8 mouse cellular contexts compared by ENCODE assay signal in the genomic region with DNA sequence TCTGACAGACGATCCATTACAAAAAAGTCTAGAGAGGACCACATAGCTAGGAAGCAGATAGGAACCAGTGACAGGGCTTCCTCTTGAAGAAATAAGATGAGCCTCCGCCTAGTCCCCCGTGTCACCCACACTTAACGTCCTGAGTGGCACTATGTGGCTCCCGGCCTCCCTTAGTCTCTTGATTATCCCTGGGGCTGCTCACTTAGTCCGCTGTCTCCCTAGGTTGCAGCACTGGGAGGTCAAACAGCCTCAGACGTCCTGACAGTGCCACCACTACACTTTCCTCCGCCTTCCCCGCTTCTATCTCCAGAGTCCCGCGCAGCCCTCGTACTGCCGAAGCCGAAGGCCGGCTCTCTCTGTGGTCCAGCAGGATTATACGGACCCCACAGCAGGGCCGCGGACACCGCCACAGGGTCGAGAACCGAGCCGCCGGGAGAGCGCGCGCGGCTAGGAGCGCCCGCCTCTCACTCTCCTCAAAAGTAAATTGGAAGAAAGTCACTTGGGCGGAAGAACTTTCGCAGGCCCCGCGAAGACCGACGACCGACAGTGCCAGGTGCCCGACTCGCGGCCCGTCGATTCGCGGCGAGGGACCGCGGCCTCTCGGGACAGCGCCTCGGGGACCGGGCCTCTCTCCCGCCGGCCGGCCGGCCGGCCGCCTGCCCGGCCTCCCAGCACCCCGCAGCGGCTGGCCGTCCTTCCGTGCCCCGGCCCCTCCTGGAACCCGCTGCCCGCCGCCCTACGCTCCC. TPM values are rescaled to one million over a fixed set of nuclear protein-coding genes. Genes with fewer than 3 reads are reported as not detected.
A peak's percentile ranks its signal among the peaks of the same experiment; 100 is the strongest.
DNase-seq lines count a peak whose midpoint lies in the region; ATAC-seq and TF ChIP-seq lines count a peak whose summit lies in the region.

No protein-coding gene starts in this region.

- peaks cover 33% of the 10 kb centered on the region for H3K4me1 ChIP-seq in kidney, embryonic 15.5 days
- peaks cover 4 to 16% of the 10 kb centered on the region in 2 experiments; a peak in 3 of 4 replicates for H3K4me1 ChIP-seq in MEL (ENCODE audit: control insufficient read depth in 1 of 2, insufficient read depth in 2 of 2, low read length in 2 of 2)
- H3K4me1 ChIP-seq in limb, embryonic 11.5 days (ENCODE audit: control insufficient read depth, insufficient read depth, low read length), result peaks cover 7% of the 10 kb centered on the region; the same call in 1 of the 2 replicates

- TF ChIP-seq POLR2A in MEL (IDR thresholded peaks at IDR 0.05; ENCODE audit: control insufficient read depth in 1 of 2, insufficient read depth in 1 of 2, low read depth in 1 of 2, low read length in 2 of 2, poor library complexity in 1 of 2), result no peak

- no peak for DNase-seq in kidney, postnatal 10 days
- DNase-seq in MEL (ENCODE audit: low read depth, low spot score), result peak; percentile 46
- DNase-seq in limb, embryonic 11.5 days (ENCODE audit: low spot score), result peak; percentile 34
- no peak for DNase-seq in cerebellum, postnatal 25 days
- no peak for DNase-seq in right cerebral cortex, postnatal 36 days (ENCODE audit: low spot score in 2 of 2)

- peak overlapping the region; percentile 88 for H3K4me2 ChIP-seq in kidney, embryonic 15.5 days
- peak overlapping the region; percentile 87 for H3K4me2 ChIP-seq in limb, embryonic 11.5 days (ENCODE audit: low read depth, severe bottlenecking)

- peak overlapping the region; percentile 82 for H3K27ac ChIP-seq in kidney, embryonic 15.5 days
- H3K27ac ChIP-seq in MEL (ENCODE audit: control insufficient read depth, low read depth, low read length), result no peak overlapping the region
- no peak overlapping the region for H3K27ac ChIP-seq in limb, embryonic 11.5 days (replicated peaks; ENCODE audit: low read depth, low read length)

- H3K27me3 ChIP-seq in kidney, embryonic 15.5 days, result peaks cover 3% of the 10 kb centered on the region; the same call in 1 of the 2 replicates
- peaks cover 2 to 6% of the 10 kb centered on the region in 2 experiments for H3K27me3 ChIP-seq in MEL (ENCODE audit: control insufficient read depth in 1 of 2, insufficient read depth in 2 of 2, low read length in 2 of 2)
- H3K27me3 ChIP-seq in limb, embryonic 11.5 days (ENCODE audit: control insufficient read depth, insufficient read depth, low read length), result no peaks in the 10 kb centered on the region

- peaks cover 21% of the 10 kb centered on the region for H3K36me3 ChIP-seq in kidney, embryonic 15.5 days
- peaks cover 0 to 13% of the 10 kb centered on the region in 2 experiments; a peak in 3 of 4 replicates for H3K36me3 ChIP-seq in MEL (ENCODE audit: control insufficient read depth in 1 of 2, insufficient read depth in 2 of 2, low read length in 2 of 2)
- no peaks in the 10 kb centered on the region for H3K36me3 ChIP-seq in limb, embryonic 11.5 days (ENCODE audit: control insufficient read depth, insufficient read depth, low read length)

- no peak for TF ChIP-seq CTCF in MEL (IDR thresholded peaks at IDR 0.05 in 2 of 3, conservative IDR thresholded peaks at IDR 0.05 in 1 of 3; ENCODE audit: control insufficient read depth in 1 of 3, insufficient read depth in 1 of 3, low read depth in 2 of 3, low read length in 3 of 3, poor library complexity in 1 of 3, severe bottlenecking in 1 of 3)

- peak; percentile 52 for ATAC-seq in kidney, embryonic 15.5 days (replicated peaks; ENCODE audit: low FRiP score)
- peak; percentile 49 for ATAC-seq in erythroblast, adult 5-6 weeks (replicated peaks; ENCODE audit: low FRiP score, poor library complexity, severe bottlenecking)
- no peak for ATAC-seq in limb, embryonic 11.5 days (ENCODE audit: insufficient number of reproducible peaks, low FRiP score, low TSS enrichment, low read depth)
- ATAC-seq in monocyte, adult 5-6 weeks (replicated peaks; ENCODE audit: insufficient number of reproducible peaks, low FRiP score, low TSS enrichment, poor library complexity, severe bottlenecking), result 0 out of 2 replicates have a peak, but pooled peaks have one; percentile 15

- H3K9ac ChIP-seq in kidney, embryonic 15.5 days, result peak overlapping the region; percentile 89
- peak overlapping the region; percentile 82 for H3K9ac ChIP-seq in MEL (ENCODE audit: control insufficient read depth, low read depth, low read length, poor library complexity, severe bottlenecking)
- H3K9ac ChIP-seq in limb, embryonic 11.5 days (ENCODE audit: low read length), result peak overlapping the region; percentile 91

- no peak for TF ChIP-seq EP300 in MEL (IDR thresholded peaks at IDR 0.05; ENCODE audit: low read depth in 1 of 2, low read length in 2 of 2)

- H3K79me2 ChIP-seq in MEL (ENCODE audit: control insufficient read depth, insufficient read depth, low read length, poor library complexity), result peaks cover 42% of the 10 kb centered on the region

- H3K4me3 ChIP-seq in kidney, embryonic 15.5 days (replicated peaks), result peak overlapping the region; percentile 99
- H3K4me3 ChIP-seq in MEL (ENCODE audit: control insufficient read depth in 1 of 2, insufficient read depth in 1 of 2, low read depth in 2 of 2, low read length in 2 of 2), result peak overlapping the region; percentile 84 to 96
- H3K4me3 ChIP-seq in limb, embryonic 11.5 days (ENCODE audit: low read depth, low read length), result peak overlapping the region; percentile 76

- H3K9me3 ChIP-seq in kidney, embryonic 15.5 days (replicated peaks), result no peaks in the 10 kb centered on the region
- H3K9me3 ChIP-seq in MEL (replicated peaks; ENCODE audit: insufficient read depth, low read length), result no peaks in the 10 kb centered on the region
- no peaks in the 10 kb centered on the region for H3K9me3 ChIP-seq in limb, embryonic 11.5 days (ENCODE audit: control insufficient read depth, low read length)

- 1% methylated on average over 66 of the region's 66 CpGs for WGBS in kidney, embryonic 15.5 days
- under 1% methylated on average over 53 of the region's 66 CpGs for WGBS in limb, embryonic 11.5 days

- TF ChIP-seq RAD21 in MEL (IDR thresholded peaks at IDR 0.05; ENCODE audit: low read depth, low read length), result no peak

TF ChIP-seq in MEL, 35 proteins besides CTCF, POLR2A, EP300 and RAD21:
- TF ChIP-seq GATA1 (IDR thresholded peaks at IDR 0.05; ENCODE audit: low read depth, low read length) (peak; percentile 11; the same call in 1 of the 2 replicates), MAFK (IDR thresholded peaks at IDR 0.05; ENCODE audit: borderline replicate concordance, low read depth, low read length) (no peak), TAL1 (IDR thresholded peaks at IDR 0.05; ENCODE audit: low read length) (no peak), TCF12 (IDR thresholded peaks at IDR 0.05; ENCODE audit: low read depth, low read length) (no peak), E2F4 (IDR thresholded peaks at IDR 0.05; ENCODE audit: borderline replicate concordance, low read depth, low read length) (no peak), USF2 (IDR thresholded peaks at IDR 0.05; ENCODE audit: borderline replicate concordance in 1 of 2, insufficient read depth in 1 of 2, low read depth in 1 of 2, low read length in 2 of 2) (no peak), USF1 (IDR thresholded peaks at IDR 0.05; ENCODE audit: low read depth, low read length) (no peak), MYB (IDR thresholded peaks at IDR 0.05; ENCODE audit: low read depth, low read length) (no peak), ETS1 (IDR thresholded peaks at IDR 0.05; ENCODE audit: low read depth, low read length) (no peak), JUND (IDR thresholded peaks at IDR 0.05; ENCODE audit: low read depth, low read length) (no peak), MXI1 (IDR thresholded peaks at IDR 0.05; ENCODE audit: low read depth, low read length) (peak; percentile 27; the same call in 1 of the 2 replicates), CHD2 (IDR thresholded peaks at IDR 0.05; ENCODE audit: low read length) (no peak), MYC (IDR thresholded peaks at IDR 0.05; ENCODE audit: low read depth, low read length) (no peak)

RNA-seq across cellular contexts. Expression of a gene that starts 0.5 kb away (rescaled TPM):
- 62.3 and 66.9 TPM in 2 replicates for polyA plus RNA-seq in kidney, embryonic 15.5 days (2015; fragmentation: Nextera tagmentation; extraction: Ambion mirVana)
- total RNA-seq in MEL (2012; rRNA removed), result 33.6 and 33.9 TPM in 2 replicates
- 10 to 100 TPM in 1 of 2 experiments, not detected in 1; 45.2 TPM for polyA plus RNA-seq in MEL (2012; ENCODE audit: insufficient read depth in 1 of 2, insufficient read length in 2 of 2, low read depth in 1 of 2, low replicate concordance in 2 of 2, missing spikeins in 1 of 2)
- total RNA-seq in erythroblast, adult 5-6 weeks (2015; ENCODE audit: low replicate concordance), result 67.1 and 69.6 TPM in 2 replicates
- total RNA-seq in erythroblast, adult 5-6 weeks (2017; ENCODE audit: low replicate concordance), result 75.1 and 76.9 TPM in 2 replicates
- polyA plus RNA-seq in limb, embryonic 11.5 days (2014; fragmentation: Nextera tagmentation; extraction: Ambion mirVana), result 57.6 and 62.7 TPM in 2 replicates
- total RNA-seq in monocyte, adult 5-6 weeks (2017), result 38.5 to 50.0 TPM (median 45.2 TPM) in 3 replicates

RNA-seq across cellular contexts. Expression of a gene that starts 35.3 kb away (rescaled TPM):
- 2.6 and 2.9 TPM in 2 replicates for polyA plus RNA-seq in kidney, embryonic 15.5 days (2015; fragmentation: Nextera tagmentation; extraction: Ambion mirVana)
- 0.20 and 0.23 TPM in 2 replicates for total RNA-seq in MEL (2012; rRNA removed)
- polyA plus RNA-seq in MEL (2012; ENCODE audit: insufficient read depth in 1 of 2, insufficient read length in 2 of 2, low read depth in 1 of 2, low replicate concordance in 2 of 2, missing spikeins in 1 of 2), result under 1 TPM in 1 of 2 experiments, not detected in 1; 0.31 TPM
- total RNA-seq in erythroblast, adult 5-6 weeks (2015; ENCODE audit: low replicate concordance), result 13.3 and 22.2 TPM in 2 replicates
- total RNA-seq in erythroblast, adult 5-6 weeks (2017; ENCODE audit: low replicate concordance), result 14.7 and 15.9 TPM in 2 replicates
- polyA plus RNA-seq in limb, embryonic 11.5 days (2014; fragmentation: Nextera tagmentation; extraction: Ambion mirVana), result 0.47 and 0.48 TPM in 2 replicates
- 0.29 to 1.4 TPM in 2 of 3 replicates, not detected in the other for total RNA-seq in monocyte, adult 5-6 weeks (2017)

Comparison
In these comparisons a context has a peak if more than half of its experiments do, and no peak if none do; other contexts are left out.
1. DNase-seq: peak in MEL (single experiment) and limb, embryonic 11.5 days (single experiment); none in kidney, postnatal 10 days (single experiment), cerebellum, postnatal 25 days (0 of 2) and right cerebral cortex, postnatal 36 days (0 of 2).
2. Peak in every context shown above with its lines, with median percentiles within 50 percentile points of each other: H3K4me3 ChIP-seq and H3K9ac ChIP-seq.